Mouse (Mus musculus): ENCODE data around the gene Plpp7. TPM values are rescaled to one million over a fixed set of nuclear protein-coding genes. Genes with fewer than 3 reads are reported as not detected.

Plpp7 gene
- total RNA-seq, 2 experiments from 2014 or later: 109 to 120 TPM

DNA sequence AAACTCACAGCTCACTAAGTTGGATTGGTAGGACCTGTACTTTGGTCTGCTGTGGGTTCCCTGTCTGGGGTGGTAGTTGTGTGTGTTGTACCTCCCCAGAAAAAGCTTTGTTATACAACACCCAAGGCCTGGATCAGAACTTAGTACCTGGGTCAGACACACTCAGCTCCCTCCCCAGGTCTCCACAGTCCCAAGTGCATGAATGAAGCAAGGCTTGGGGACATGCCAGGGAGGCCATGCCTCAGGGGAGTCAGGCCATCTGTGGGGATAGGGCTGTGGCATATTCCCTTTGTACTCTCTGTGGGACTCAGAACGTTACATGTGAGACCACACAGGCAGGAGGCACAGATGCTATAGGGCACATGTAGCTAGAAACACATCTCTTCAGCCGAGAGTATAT lies 5.2 kb upstream of the Plpp7 start:
- DNase-seq: no peak
- intact Hi-C loops (cut with DNase I): no loop called here
- Histone ChIP-seq H3K27ac (peak overlapping the region; percentile 93), H3K4me3 (no peak overlapping the region; the same call in 1 of the 2 replicates)
- no peak for TF ChIP-seq CTCF (IDR thresholded peaks at IDR 0.05)

- peak overlapping the region; percentile 93 for H3K27ac ChIP-seq
Observed at GRCm38 (mm10) chr2:32091956-32092355, 3.4 kb upstream of the Plpp7 start.

DNA sequence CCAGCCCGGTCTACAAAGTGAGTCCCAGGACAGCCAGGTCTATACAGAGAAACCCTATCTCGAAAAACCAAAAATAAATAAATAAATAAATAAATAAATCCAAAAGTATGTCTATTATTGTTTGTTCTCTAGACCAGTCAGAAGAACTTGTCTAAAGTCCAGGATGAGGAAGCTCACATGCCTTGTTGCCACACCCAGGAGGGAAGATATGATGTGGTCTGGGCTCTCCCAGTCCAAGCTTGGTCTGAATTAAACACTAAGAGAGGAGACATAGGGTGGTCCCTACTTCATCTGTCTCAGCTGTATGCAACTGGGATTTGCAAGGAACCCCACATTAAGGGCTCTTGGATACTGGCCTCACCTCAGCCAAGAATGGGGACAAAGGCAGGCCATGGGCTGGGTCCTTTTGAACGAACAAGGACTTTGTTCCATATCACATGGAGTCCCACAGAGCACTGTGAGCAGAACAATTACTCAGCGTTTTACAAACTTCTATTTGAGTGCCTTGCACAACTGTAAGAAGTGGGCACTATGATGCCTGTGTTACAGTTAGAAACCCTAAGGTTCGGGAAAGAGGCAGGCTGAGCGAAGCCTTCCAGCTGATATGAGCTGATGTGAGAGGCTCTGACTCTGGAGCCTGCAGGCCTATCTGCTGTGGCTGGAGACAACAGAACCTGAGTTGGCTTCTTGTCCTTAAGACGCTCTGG lies 1.2 kb upstream of the Plpp7 start:
- no peak for DNase-seq
- intact Hi-C loops (cut with DNase I): no loop called here

More at GRCm38 (mm10) chr2:32091956-32092355, 3.4 kb upstream of the Plpp7 start:
- peak overlapping the region; percentile 31 for H3K4me3 ChIP-seq
- peak; percentile 85 for DNase-seq
- intact Hi-C loops (cut with DNase I): no loop called here
- TF ChIP-seq CTCF (IDR thresholded peaks at IDR 0.05): no peak

DNA sequence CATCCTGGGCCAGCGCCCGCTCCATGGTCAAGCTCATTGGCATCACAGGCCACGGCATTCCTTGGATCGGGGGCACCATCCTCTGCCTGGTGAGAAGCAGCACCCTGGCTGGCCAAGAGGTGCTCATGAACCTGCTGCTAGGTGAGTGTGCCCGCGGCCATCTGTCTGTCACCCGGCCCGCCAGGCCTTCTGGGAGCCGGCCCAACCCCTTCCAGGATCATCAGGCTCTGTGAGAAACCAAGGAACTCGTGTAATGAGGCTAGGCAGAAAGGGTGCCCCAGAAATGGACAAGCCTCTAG lies 743 bp downstream of the Plpp7 start:
- peak overlapping the region; percentile 88 for H3K4me3 ChIP-seq
- peak overlapping the region; percentile 99 for H3K27ac ChIP-seq
- TF ChIP-seq CTCF (IDR thresholded peaks at IDR 0.05): no peak
- peak; percentile 80 for DNase-seq
- intact Hi-C loops (cut with DNase I): loop anchor here (2.0 kb wide), 1 partner anchor 35 kb away; no protein-coding TSS in a partner anchor

More for the DNA sequence above, 1.2 kb upstream of the Plpp7 start:
- H3K27ac ChIP-seq: peak overlapping the region; percentile 93
- H3K4me3 ChIP-seq: no peak overlapping the region
- no peak for TF ChIP-seq CTCF (IDR thresholded peaks at IDR 0.05)

DNA sequence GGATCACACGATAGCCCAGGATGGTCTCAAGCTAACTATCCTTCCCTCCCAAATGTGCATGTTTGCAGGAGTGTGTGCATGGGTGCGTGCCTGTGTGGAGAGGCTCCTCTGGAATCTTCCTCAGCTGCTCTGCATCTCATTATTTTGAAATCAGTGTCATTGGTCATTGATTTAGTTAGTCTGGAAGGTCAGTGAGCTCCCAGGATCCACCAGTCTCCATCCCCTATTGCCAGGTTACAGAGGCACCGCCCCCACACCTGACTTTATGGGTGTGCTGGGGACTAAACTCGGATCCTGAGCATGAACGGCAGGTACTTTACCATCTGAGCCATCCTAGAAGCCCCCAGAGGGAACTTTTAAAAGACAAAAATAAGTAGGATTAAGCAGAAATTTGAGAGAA lies 7.6 kb downstream of the Plpp7 start:
- H3K4me3 ChIP-seq: peak overlapping the region; percentile 47
- intact Hi-C loops (cut with DNase I): no loop called here
- no peak for TF ChIP-seq CTCF (IDR thresholded peaks at IDR 0.05)

GRCm38 (mm10) chr2:32103557-32103956 lies 8.2 kb downstream of the Plpp7 start:
- Histone ChIP-seq H3K4me3 (peak overlapping the region; percentile 47), H3K27ac (peak overlapping the region; percentile 72)
- DNase-seq: peak; percentile 21
- no peak for TF ChIP-seq CTCF (IDR thresholded peaks at IDR 0.05)
- intact Hi-C loops (cut with DNase I): no loop called here

More for the DNA sequence above, 7.6 kb downstream of the Plpp7 start:
- peak; percentile 29 for DNase-seq
- H3K27ac ChIP-seq: peak overlapping the region; percentile 72

GRCm38 (mm10) chr2:32104122-32104521 lies 8.8 kb downstream of the Plpp7 start:
- no peak for TF ChIP-seq CTCF (IDR thresholded peaks at IDR 0.05)
- DNase-seq: peak; percentile 36
- intact Hi-C loops (cut with DNase I): no loop called here
- Histone ChIP-seq H3K4me3 (peak overlapping the region; percentile 47), H3K27ac (peak overlapping the region; percentile 72)

DNA sequence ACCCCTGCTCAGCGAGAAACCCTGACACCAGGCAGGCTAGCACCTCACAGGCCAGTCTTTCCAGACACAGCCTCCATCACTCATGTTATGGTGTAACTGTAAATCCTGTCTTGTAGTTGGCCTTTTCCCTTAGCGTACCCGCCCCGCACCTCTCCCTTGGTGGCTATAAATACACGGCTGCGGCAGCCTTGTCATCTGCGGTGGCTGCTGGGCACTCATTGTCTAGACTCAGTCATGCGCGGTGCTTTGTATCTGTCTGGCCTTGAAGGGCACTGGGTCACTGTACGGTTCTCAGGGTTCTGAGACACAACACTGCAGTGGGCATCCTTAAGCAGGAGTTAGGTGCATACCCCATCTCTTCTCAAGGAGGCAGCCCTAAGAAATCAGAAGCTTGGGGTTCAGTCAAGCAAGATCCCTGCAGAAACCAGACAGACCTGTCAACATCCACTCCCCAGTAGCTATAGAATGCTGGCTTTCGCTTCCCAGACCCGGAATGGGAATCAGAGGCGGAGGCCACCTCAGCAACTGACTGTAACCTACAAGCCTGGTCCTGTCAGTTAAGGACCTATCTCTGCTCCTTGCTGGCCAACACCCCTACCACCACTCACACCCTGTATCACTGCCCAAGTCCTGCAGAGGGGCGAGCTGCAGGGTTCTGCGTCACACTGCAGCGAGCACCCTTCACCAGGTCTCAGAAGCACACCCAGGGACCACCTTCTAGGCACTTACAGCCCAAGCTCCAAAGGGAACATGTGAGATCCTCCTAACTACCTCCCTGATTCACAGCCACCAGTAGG lies 10.0 kb downstream of the Plpp7 start:
- peak; percentile 50 for DNase-seq
- Histone ChIP-seq H3K4me3 (peak overlapping the region; percentile 47), H3K27ac (peak overlapping the region; percentile 72)
- intact Hi-C loops (cut with DNase I): no loop called here
- TF ChIP-seq CTCF (IDR thresholded peaks at IDR 0.05): no peak

- intact Hi-C loops (cut with DNase I): no loop called here
- peak overlapping the region; percentile 72 for H3K27ac ChIP-seq
- peak overlapping the region; percentile 47 for H3K4me3 ChIP-seq
- peak; percentile 31 for DNase-seq
- TF ChIP-seq CTCF (IDR thresholded peaks at IDR 0.05): no peak
Observed at GRCm38 (mm10) chr2:32105930-32106329, 10.6 kb downstream of the Plpp7 start.

- DNase-seq: peak; percentile 8
- intact Hi-C loops (cut with DNase I): no loop called here
- Histone ChIP-seq H3K4me3 (no peak overlapping the region), H3K27ac (no peak overlapping the region)
- TF ChIP-seq CTCF (IDR thresholded peaks at IDR 0.05): no peak
Observed at GRCm38 (mm10) chr2:32111268-32111667, 15.9 kb downstream of the Plpp7 start.

DNA sequence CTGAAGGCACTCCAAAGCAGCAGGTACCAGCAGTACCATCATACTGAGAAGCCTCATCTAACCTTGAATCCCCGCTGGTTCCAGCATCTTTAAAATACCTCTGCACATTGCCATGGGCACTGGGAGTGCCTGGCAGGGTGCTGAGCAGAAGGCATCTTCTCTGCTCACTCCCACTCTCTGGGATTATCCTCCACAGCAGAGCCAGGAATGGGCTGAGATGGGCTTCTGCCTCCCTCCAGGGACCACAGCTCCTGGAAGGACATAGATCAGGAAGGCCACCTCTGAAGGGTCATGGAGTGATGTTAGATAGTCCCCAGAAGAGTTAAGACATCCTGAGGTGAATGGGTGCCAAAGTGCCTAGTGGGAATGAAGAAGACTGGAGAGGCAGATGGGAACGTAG lies 17.2 kb downstream of the Plpp7 start:
- TF ChIP-seq CTCF (IDR thresholded peaks at IDR 0.05): no peak
- no peak overlapping the region for H3K4me3 ChIP-seq
- no peak overlapping the region for H3K27ac ChIP-seq
- intact Hi-C loops (cut with DNase I): no loop called here
- no peak for DNase-seq

DNA sequence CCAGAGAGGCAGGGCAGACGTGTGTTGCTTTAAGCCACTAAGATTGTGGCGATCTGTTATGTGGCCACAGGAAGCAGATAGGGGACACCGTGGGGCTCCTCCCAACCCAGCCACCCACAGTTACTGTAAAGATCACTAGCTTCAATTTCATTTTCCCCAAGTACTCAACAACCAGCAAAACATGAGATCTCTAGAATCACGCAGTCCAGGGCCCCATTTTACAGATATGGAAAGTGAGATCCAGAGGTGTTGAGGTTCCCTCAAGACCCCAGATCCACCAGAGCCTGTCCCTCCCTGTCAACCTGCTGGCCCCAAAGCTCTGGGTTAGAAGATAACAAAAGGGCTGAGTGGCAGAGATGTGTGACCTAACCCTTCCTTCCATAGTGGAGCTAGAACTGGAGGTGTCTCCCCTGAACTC lies 20.5 kb downstream of the Plpp7 start:
- DNase-seq: no peak
- TF ChIP-seq CTCF (IDR thresholded peaks at IDR 0.05): no peak
- intact Hi-C loops (cut with DNase I): no loop called here
- Histone ChIP-seq H3K4me3 (no peak overlapping the region), H3K27ac (no peak overlapping the region)

All from gastrocnemius, adult 2 months (tissue).